Mouse (Mus musculus): ENCODE measurements around the gene Ss18l1.

The Ss18l1 gene

GRCm38 (mm10) chr2:180041577-180042255 lies 593 bp upstream of the Ss18l1 start:
- peak in 1 of 2 experiments; percentile 76 for DNase-seq

DNA sequence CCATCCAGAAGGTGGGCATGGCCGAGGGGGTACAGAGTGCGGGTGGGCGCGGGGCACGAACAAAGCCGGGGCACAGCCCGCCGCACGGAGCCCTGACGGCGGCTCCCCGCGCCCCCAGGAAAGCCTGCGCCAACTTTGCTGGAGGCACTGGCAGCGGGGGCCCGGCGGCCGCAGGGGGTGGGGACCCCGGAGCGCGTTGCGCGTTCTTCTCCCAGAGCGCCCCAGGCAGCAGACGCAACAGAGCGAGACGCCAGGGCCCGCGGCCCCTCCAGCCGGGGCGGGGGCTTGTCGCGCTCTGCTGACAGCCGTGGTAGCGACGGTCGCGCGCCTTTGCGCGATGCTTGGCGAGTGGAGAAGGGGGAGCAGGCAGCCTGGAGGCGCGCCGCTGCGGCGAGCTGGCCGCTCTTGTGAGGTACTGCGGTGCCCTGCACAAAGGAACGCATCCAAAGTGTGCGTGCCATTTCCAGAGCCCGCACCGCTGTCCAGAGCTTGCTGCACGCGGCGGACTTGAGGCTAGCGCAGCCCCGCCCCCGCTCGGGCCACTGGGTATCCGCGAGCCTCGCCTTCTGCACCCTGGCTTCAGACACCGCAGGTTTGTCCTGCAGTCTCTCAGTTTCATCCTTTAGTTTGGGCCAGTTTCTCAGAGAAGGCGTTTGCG lies 678 bp downstream of the Ss18l1 start:
- peak; percentile 70 to 74 for DNase-seq

GRCm38 (mm10) chr2:180045283-180045682 lies 3.0 kb downstream of the Ss18l1 start:
- DNase-seq, result peak in 1 of 2 experiments; percentile 50

DNA sequence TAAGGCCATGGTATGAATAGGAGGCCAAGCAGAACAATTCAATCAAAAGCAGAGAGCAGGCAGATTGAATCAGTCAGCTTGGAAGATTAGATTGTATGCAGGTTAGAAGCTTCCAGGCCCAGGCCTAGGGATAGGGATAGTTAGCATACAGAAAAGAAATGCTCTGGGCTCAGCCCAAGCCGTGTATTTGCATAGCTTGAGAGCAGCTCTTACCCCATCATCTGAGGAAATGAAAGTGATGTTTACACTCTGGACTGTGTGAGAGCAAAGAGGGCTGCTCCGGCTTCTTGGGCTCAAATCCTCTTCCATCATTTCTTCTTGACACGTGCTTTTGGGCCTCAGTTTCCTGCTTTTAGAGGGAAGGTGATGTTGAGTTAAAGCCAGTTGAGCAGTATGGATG lies 5.3 kb downstream of the Ss18l1 start:
- no peak for DNase-seq

DNA sequence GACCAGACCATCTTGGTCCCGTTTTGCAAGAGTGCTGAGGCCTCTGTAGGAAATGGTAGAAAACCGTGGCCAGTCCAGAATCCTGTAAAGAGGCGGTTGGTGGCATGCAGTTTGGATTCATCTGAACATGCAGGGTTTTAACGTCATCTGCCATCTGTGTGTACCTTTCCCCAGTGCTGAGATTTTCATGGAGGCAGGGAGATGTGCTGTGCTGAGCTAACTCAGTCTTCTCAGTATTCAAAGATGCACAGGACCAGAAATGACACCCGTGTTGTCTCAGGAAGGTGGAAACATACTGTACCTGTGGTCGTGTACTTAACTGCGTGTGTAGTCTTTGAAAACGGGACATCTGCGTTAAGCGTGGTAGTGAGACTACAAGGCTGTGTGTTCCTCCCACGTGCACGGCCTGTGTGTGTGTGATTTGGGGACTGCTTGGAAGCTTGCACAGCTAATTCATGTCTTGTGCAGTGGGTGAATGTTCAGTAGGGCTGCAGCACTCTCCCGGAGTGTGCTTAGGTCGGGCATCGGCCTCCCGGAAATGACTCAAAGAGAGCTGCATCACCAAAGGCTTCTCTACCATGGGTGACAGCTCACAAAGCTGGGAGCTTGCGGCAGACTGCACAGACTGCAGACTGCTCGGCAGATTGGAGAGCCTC lies 5.8 kb downstream of the Ss18l1 start:
- DNase-seq, result no peak

GRCm38 (mm10) chr2:180050986-180051385 lies 8.7 kb downstream of the Ss18l1 start:
- DNase-seq, result peak; percentile 93 to 95

DNA sequence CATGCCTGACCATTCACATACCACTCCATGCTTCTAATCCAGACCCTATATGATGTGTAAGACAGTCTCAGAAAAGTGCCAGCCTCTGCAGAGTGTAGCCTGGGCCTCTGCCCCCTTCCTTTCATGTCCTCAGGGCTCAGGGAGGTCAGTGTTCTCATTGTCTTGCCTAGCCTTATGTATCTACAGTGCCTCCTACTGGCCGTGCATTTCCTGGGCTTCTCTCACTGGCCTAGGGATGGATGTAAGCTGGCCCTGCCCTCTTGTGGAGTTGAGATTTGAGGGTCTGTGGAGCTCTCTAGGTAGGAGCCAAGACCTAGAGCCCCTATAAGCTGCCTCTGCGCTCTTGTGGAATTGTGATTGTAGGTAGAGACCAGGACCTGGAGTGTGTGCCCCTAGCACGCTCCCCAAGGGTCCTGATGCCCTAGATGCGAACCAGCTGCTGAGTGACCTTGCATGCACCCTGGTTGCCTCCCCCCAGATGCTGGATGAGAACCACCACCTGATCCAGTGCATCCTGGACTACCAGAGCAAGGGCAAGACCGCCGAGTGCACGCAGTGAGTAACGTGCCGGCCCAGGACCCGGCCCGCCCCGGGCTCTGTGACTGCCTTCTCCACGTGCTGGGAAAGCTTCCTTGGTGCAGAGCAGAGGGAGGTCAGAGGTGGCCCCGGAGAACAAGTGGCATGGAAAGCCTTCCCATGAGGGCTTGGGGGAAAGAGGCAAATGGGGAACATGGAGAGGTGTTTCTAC lies 9.9 kb downstream of the Ss18l1 start:
- peak in 1 of 2 experiments; percentile 50 for DNase-seq

DNA sequence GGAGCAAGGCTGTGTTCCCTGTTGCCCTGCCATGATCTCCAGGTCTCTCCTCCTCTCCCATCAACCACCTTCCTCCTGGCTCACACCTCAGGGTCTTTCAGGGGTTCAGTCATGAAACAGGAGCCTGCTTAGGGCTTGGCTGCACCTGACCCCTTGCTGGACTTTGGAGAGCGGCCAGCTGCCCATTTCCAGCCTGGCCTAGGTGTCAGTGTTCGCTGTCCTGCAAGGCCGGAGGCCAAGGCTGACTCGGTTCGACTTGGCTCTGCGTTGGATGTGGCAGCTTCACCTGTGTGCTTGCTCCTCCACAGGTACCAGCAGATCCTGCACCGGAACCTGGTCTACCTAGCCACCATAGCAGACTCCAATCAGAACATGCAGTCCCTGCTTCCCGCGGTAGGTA lies 10.7 kb downstream of the Ss18l1 start:
- peak in 1 of 2 experiments; percentile 36 for DNase-seq

DNA sequence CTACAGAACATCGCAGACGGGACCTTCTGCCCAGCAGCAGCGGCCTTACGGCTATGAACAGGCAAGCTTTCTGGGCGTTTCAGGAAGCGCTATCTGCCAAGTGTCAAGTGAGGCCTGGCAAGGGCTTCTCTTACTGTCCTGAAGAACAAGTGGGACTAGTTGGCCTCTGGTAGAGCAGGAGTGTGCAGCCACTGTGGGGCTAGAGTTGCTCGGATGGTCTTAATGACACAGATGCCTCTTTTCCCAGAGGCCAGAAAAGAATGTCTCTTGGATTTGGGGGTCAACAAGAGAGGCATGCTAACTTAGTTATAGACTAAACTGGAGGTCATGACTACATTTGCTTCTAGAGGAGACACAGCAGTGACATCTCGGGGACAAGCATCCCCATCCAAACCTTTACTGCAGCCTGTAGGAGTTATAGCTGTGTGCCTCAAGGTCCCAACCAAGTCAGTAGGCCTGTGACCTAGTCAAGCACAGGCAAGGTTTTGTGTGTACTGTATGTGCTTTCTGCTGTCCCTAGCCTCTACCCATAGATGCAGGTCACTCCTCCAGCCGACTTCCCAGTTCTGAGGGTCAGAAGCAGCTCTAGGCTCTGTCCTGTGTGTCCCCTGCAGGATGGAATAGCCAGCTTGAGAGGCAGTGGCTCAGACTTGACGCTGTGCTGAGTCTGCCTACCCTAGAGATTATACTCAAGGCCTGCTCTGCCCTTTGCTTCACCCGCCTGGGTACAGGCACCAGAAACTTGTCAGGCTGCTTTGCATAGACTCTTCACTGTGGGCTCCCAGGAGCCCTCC lies 21.2 kb downstream of the Ss18l1 start:
- no peak for DNase-seq

DNA sequence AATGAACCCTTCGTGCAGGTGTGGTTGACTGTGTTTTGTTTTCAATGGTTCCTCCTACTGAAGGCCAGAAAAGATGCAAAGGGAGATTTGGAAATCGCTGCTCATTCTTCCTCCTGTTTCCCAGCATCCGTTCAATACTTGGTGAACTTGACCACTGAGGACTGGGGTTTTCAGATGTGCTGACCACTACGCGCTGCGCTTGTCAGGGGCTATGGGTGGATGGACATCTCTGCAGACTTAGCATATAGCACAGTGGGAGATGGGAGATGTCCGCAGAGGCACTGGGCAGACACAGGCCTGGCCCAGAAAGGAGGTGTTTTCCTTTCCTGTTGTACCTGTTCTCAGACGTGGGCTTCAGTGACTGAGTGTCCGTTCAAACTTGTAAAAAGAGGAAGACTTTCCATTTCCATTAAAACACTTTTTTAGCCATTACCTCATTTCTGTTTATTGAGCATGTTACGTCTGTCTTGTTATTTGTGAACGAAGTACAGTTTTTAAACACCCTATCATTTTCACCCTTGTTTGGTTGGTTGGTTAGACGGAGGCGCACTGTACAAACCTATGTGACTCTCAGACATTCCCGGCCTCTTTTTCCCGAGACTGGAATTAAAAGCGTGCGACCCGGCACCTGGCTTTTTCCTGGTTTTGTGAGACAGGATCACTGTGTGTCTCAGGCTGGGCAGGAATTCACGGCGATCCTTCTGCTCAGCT lies 27.6 kb downstream of the Ss18l1 start:
- DNase-seq, result no peak

- DNase-seq, result peak; percentile 98
Measured at GRCm38 (mm10) chr2:180070481-180071453, 28.5 kb downstream of the Ss18l1 start, which contains the start of gene Mtg2. TSS of gene Mtg2 (plus strand) at chr2:180070588.

DNA sequence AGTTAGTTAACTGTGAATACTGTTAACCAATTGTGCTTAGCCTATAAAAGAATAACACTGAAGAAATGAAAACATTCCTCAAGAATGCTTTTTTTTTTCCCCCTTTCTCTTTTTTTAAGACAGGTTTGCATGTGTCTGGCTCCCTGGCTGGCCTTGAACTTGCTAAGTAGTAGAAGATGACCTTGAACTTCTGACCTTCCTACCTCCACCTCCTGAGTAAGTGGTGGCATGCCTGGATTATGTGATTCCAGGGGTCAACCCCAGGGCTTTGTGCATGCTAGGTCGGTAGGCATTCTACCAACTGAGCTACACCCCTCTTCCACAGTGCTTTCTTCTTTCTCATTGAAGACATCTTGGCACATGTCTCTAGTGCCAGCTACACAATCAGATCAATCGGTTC lies 29.4 kb downstream of the Ss18l1 start:
- DNase-seq, result no peak

DNA sequence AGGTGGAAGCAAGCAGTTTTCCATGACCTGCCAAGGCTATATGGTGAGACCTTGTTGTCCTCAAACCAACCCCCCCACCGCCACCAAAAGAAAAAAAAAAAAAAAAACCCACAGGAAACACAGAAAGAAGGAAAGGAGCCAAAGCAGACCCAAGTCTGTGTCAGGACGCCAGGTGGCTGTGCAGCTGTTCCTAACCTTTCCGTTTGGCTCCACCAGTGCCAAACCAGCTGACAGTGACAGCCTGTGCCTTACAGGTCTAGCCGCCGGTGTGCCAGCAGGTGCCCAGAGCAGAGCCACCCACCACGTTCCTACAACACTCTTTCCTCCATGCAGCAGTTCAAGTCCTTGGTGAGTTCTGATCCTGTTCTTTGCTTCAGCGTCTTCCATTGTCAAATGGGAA lies 30.6 kb downstream of the Ss18l1 start:
- no peak for DNase-seq

DNA sequence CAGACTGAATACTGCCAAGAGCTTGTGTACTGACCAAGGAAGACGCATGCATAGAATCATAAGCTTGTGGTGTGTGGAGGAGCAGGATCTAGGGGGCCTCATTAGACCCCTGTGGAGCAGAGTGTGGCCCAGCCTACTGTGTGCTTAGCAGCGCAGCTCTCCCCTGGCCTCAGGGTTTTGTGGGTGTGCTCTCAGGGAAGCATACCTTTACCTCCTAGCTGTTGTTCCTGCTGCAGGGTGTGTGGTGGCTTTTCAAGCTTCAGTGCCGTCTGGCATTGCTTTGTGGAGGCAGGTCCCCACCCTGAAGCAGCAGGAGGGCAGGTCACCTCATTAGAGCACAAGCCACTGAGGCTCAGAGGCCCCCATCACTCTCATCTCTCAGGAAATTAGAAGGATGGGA lies 35.3 kb downstream of the Ss18l1 start:
- no peak for DNase-seq

- DNase-seq, result no peak
Measured at GRCm38 (mm10) chr2:180080680-180081079, 38.4 kb downstream of the Ss18l1 start.

DNA sequence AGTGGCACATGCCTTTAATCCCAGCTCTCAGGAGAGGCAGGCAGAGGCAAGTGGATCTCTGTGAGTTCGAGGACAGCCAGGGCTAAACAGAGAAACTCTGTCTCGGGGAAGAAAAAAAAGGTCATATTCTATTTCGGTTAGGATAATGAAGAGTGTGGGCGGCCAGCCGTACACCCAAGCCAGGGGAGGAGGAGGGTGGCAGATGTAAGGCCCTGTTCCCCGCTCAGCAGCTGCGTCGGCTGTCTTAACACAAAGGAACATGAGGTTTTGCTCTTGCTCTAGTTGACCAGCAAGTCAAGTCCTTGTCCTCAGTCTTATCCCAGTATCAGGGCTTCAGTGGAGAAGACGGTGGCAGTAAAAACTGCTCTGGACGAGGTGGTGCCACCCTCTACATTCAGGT lies 40.8 kb downstream of the Ss18l1 start:
- DNase-seq, result no peak

- DNase-seq, result no peak
Measured at GRCm38 (mm10) chr2:180084565-180084964, 42.3 kb downstream of the Ss18l1 start.

GRCm38 (mm10) chr2:180085926-180086636 lies 43.8 kb downstream of the Ss18l1 start:
- DNase-seq, result peak; percentile 59 to 67

- no peak for DNase-seq
Measured at GRCm38 (mm10) chr2:180086637-180087027, 44.3 kb downstream of the Ss18l1 start.

- no peak for DNase-seq
Measured at GRCm38 (mm10) chr2:180087472-180087871, 45.2 kb downstream of the Ss18l1 start.
